Mouse (Mus musculus) CH12.LX (cell line): Measurements from ENCODE around the gene Spryd4. TPM values are rescaled to one million over a fixed set of nuclear protein-coding genes. Genes with fewer than 3 reads are reported as not detected.

Experiments
- DNase-seq: peaks from one replicate; pipeline ENCODE4 v3.0.0-alpha.2; 2013; ENCODE audit errors: extremely low read depth
- H3K27ac ChIP-seq: 2 replicates; pipeline ENCODE4 v1.5.1; 2012; ENCODE audit warnings: low read depth, mild to moderate bottlenecking, control low read depth, moderate library complexity; ENCODE audit not compliant: insufficient read depth
- H3K27me3 ChIP-seq: replicated peaks from 2 replicates; pipeline ENCODE3; 2012; ENCODE audit warnings: inconsistent platforms
- H3K36me3 ChIP-seq, 2 experiments: replicated peaks in 1 of 2; 2 replicates each; pipeline versions ENCODE3 to v1.6.1; 2012; ENCODE audit warnings: inconsistent platforms in 1 of 2, low read length in 1 of 2, mild to moderate bottlenecking in 1 of 2, mixed read lengths in 1 of 2, moderate library complexity in 1 of 2; ENCODE audit not compliant: control insufficient read depth in 1 of 2, insufficient read depth in 1 of 2
- H3K4me1 ChIP-seq, 2 experiments: 2 replicates each; pipeline ENCODE4 v1.6.1; 2012; ENCODE audit warnings: inconsistent platforms in 1 of 2, moderate library complexity in 1 of 2; ENCODE audit not compliant: insufficient read depth in 2 of 2, control insufficient read depth in 1 of 2
- H3K4me2 ChIP-seq: 2 replicates; pipeline ENCODE4 v1.6.1; 2012; ENCODE audit warnings: low read depth, mild to moderate bottlenecking, control low read depth; ENCODE audit not compliant: poor library complexity, insufficient read depth, severe bottlenecking
- H3K4me3 ChIP-seq, 3 experiments: fragments of 150-350 bp in 1 of 3; sonication (generic) in 1 of 3; replicated peaks in 1 of 3; 2 replicates each; pipeline versions ENCODE3 to v1.5.1; 2011 to 2012; ENCODE audit warnings: low read depth in 2 of 3, low read length in 2 of 3, mild to moderate bottlenecking in 2 of 3, moderate library complexity in 2 of 3, control low read depth in 1 of 3, improper control_type of control experiment in 1 of 3, inconsistent platforms in 1 of 3, mixed read lengths in 1 of 3; ENCODE audit not compliant: poor library complexity in 1 of 3
- H3K79me2 ChIP-seq: replicated peaks from 2 replicates; pipeline ENCODE4 v1.6.1; 2012; ENCODE audit warnings: mild to moderate bottlenecking, moderate library complexity; ENCODE audit not compliant: control insufficient read depth, poor library complexity, insufficient read depth, severe bottlenecking; ENCODE audit errors: extremely low read depth
- H3K9ac ChIP-seq: 2 replicates; pipeline ENCODE4 v1.6.1; 2012; ENCODE audit warnings: low read depth, mild to moderate bottlenecking, control low read depth, moderate library complexity; ENCODE audit not compliant: insufficient read depth
- H3K9me3 ChIP-seq: replicated peaks from 2 replicates; pipeline ENCODE3; 2012; ENCODE audit warnings: low read length, inconsistent platforms, mixed read lengths
- BHLHE40 ChIP-seq: IDR thresholded peaks from 2 replicates; pipeline ENCODE4 v1.6.1; 2011; ENCODE audit warnings: mild to moderate bottlenecking, low read depth, low read length, improper control_type of control experiment
- CHD1 ChIP-seq: IDR thresholded peaks from 2 replicates; pipeline ENCODE4 v1.6.1; 2012; ENCODE audit warnings: low read depth, low read length, improper control_type of control experiment, inconsistent platforms
- E2F4 ChIP-seq: IDR thresholded peaks from 2 replicates; pipeline ENCODE4 v1.6.1; 2011; ENCODE audit warnings: low read depth, low read length, improper control_type of control experiment; ENCODE audit not compliant: insufficient replicate concordance
- ELF1 ChIP-seq: IDR thresholded peaks from 2 replicates; pipeline ENCODE4 v1.6.1; 2014; ENCODE audit warnings: low read depth, mild to moderate bottlenecking, inconsistent platforms, low read length, improper control_type of control experiment
- EP300 ChIP-seq: IDR thresholded peaks from 2 replicates; pipeline ENCODE4 v1.6.1; 2011; ENCODE audit warnings: low read length, improper control_type of control experiment
- ETS1 ChIP-seq: conservative IDR thresholded peaks from 2 replicates; pipeline ENCODE4 v1.6.1; 2012; ENCODE audit warnings: low read depth, mild to moderate bottlenecking, inconsistent platforms, low read length, improper control_type of control experiment, moderate library complexity
- GABPA ChIP-seq: IDR thresholded peaks from 2 replicates; pipeline ENCODE4 v1.6.1; 2012; ENCODE audit warnings: low read depth, low read length, improper control_type of control experiment, inconsistent platforms; ENCODE audit not compliant: insufficient replicate concordance
- HCFC1 ChIP-seq: IDR thresholded peaks from 2 replicates; pipeline ENCODE4 v1.6.1; 2012; ENCODE audit warnings: low read depth, mild to moderate bottlenecking, inconsistent platforms, low read length, improper control_type of control experiment
- IRF4 ChIP-seq: IDR thresholded peaks from 2 replicates; pipeline ENCODE4 v1.6.1; 2014; ENCODE audit warnings: low read depth, mild to moderate bottlenecking, inconsistent platforms, low read length, improper control_type of control experiment
- JUND ChIP-seq: conservative IDR thresholded peaks from 2 replicates; pipeline ENCODE4 v1.6.1; 2011; ENCODE audit warnings: low read depth, low read length, improper control_type of control experiment
- MAX ChIP-seq: IDR thresholded peaks from 2 replicates; pipeline ENCODE4 v1.6.1; 2011; ENCODE audit warnings: low read length, improper control_type of control experiment
- MEF2A ChIP-seq: IDR thresholded peaks from 2 replicates; pipeline ENCODE4 v1.6.1; 2014; ENCODE audit warnings: low read depth, mild to moderate bottlenecking, inconsistent platforms, low read length, improper control_type of control experiment, borderline replicate concordance
- MXI1 ChIP-seq: IDR thresholded peaks from 2 replicates; pipeline ENCODE4 v1.6.1; 2011; ENCODE audit warnings: mild to moderate bottlenecking, low read depth, low read length, improper control_type of control experiment
- MYC ChIP-seq: IDR thresholded peaks from 2 replicates; pipeline ENCODE4 v1.6.1; 2011; ENCODE audit warnings: low read depth, mild to moderate bottlenecking, improper control_type of control experiment, low read length
- PAX5 ChIP-seq: IDR thresholded peaks from 2 replicates; pipeline ENCODE4 v1.6.1; 2012; ENCODE audit warnings: low read length, inconsistent platforms, mixed read lengths
- POLR2A ChIP-seq: IDR thresholded peaks from 2 replicates; pipeline ENCODE4 v1.6.1; 2011; ENCODE audit warnings: low read depth, mild to moderate bottlenecking, improper control_type of control experiment, low read length
- POLR2AphosphoS2 ChIP-seq: IDR thresholded peaks from 2 replicates; pipeline ENCODE4 v1.6.1; 2011; ENCODE audit warnings: low read depth, low read length, improper control_type of control experiment
- RAD21 ChIP-seq: IDR thresholded peaks from 2 replicates; pipeline ENCODE4 v1.6.1; 2011; ENCODE audit warnings: low read depth, mild to moderate bottlenecking, low read length, improper control_type of control experiment, moderate library complexity
- SIN3A ChIP-seq: IDR thresholded peaks from 2 replicates; pipeline ENCODE4 v1.6.1; 2012; ENCODE audit warnings: low read length, improper control_type of control experiment, inconsistent platforms
- TBP ChIP-seq: conservative IDR thresholded peaks from 2 replicates; pipeline ENCODE4 v1.6.1; 2011; ENCODE audit warnings: low read depth, low read length, improper control_type of control experiment
- TCF12 ChIP-seq: IDR thresholded peaks from 2 replicates; pipeline ENCODE4 v1.6.1; 2014; ENCODE audit warnings: low read depth, mild to moderate bottlenecking, inconsistent platforms, low read length, improper control_type of control experiment
- ZKSCAN1 ChIP-seq: IDR thresholded peaks from 2 replicates; pipeline ENCODE4 v1.6.1; 2012; ENCODE audit warnings: low read depth, inconsistent platforms, low read length, improper control_type of control experiment, borderline replicate concordance
- dilution Hi-C: fragments of 300-500 bp; cut with MboI; formaldehyde crosslinking; loops from 2 replicates; pipeline ENCODE4 v1.14.3; 2020; ENCODE audit warnings: low sequenced_read_pairs; ENCODE audit not compliant: extremely low pct_unique_long_range_greater_than_20kb, extremely low pct_ligation_motif_present
- in situ Hi-C: fragments of 300-500 bp; cut with MboI; formaldehyde crosslinking; loops from 3 replicates; pipeline ENCODE4 v1.14.3; 2019; ENCODE audit warnings: low sequenced_read_pairs, low pct_ligation_motif_present, low pct_unique_long_range_greater_than_20kb, mixed read lengths
- polyA plus RNA-seq: library from polyadenylated mRNA; unstranded; fragments of >175 nt; gene quantifications from 2 replicates; pipeline ENCODE4 v1.2.1, GENCODE M21; 2012; ENCODE audit warnings: low read depth; ENCODE audit not compliant: insufficient read length
- total RNA-seq, 2 experiments: library from RNA; depleted of rRNA; stranded (reverse); fragments of 300-350 nt in 1 of 2; fragments of >200 nt in 1 of 2; gene quantifications; 2 replicates each; pipeline ENCODE4 v1.2.3; 2012 to 2014

Spryd4 gene
- total and polyA plus RNA-seq, 3 experiments: 24.2 to 50.2 (median 38.6) TPM

- Histone ChIP-seq H3K9me3 (no peaks in the 10 kb centered on the region), H3K79me2 (peaks cover 16% of the 10 kb centered on the region), H3K9ac (no peak overlapping the region; the same call in 1 of the 2 replicates), H3K27me3 (no peaks in the 10 kb centered on the region), H3K36me3 (peaks cover 3 to 33% of the 10 kb centered on the region in 2 experiments), H3K4me3 (peak overlapping the region in 2 of 3 experiments; percentile 15 to 31), H3K4me1 (peaks cover 9 to 48% of the 10 kb centered on the region in 2 experiments), H3K4me2 (peak overlapping the region; percentile 24), H3K27ac (no peak overlapping the region)
- DNase-seq: peak; percentile 68
- no peak for TF ChIP-seq E2F4
- TF ChIP-seq TCF12: 0 out of 2 replicates have a peak, but pooled peaks have one; percentile 33
- TF ChIP-seq JUND: no peak
- no peak for TF ChIP-seq ZKSCAN1
- peak; percentile 78 for TF ChIP-seq MAX
- TF ChIP-seq SIN3A: peak; percentile 64; the same call in 1 of the 2 replicates
- TF ChIP-seq BHLHE40: peak; percentile 69
- no peak for TF ChIP-seq CHD1
- TF ChIP-seq HCFC1: peak; percentile 13; the same call in 1 of the 2 replicates
- TF ChIP-seq TBP: no peak
- 0 out of 2 replicates have a peak, but pooled peaks have one; percentile 39 for TF ChIP-seq EP300
- peak; percentile 50; the same call in 1 of the 2 replicates for TF ChIP-seq ETS1
- no peak for TF ChIP-seq RAD21
- TF ChIP-seq PAX5: no peak
- no peak for TF ChIP-seq ELF1
- peak; percentile 86 for TF ChIP-seq MEF2A
- no peak for TF ChIP-seq GABPA
- no peak for TF ChIP-seq IRF4
- TF ChIP-seq MXI1: peak; percentile 78
- TF ChIP-seq POLR2AphosphoS2: no peak
- peak; percentile 86 for TF ChIP-seq MYC
- no peak for TF ChIP-seq POLR2A
- dilution Hi-C loops: no loop called here
- in situ Hi-C loops: no loop called here
These were observed 2.1 kb downstream of the Spryd4 start for GRCm38 (mm10) chr10:128209311-128210009.
